Mouse (Mus musculus): ENCODE results near the gene Clic6.

The Clic6 gene

GRCm38 (mm10) chr16:92485436-92485835, at the start of gene Clic6:
Clic6 (plus strand) TSS chr16:92485736.
- no peak for DNase-seq (ENCODE audit: low read depth, low spot score)

- DNase-seq (ENCODE audit: low read depth, low spot score): no peak
Measured at GRCm38 (mm10) chr16:92439775-92440174, 45.8 kb upstream of the Clic6 start.

- DNase-seq (ENCODE audit: low read depth, low spot score): no peak
Measured at GRCm38 (mm10) chr16:92440229-92440628, 45.3 kb upstream of the Clic6 start.

- DNase-seq (ENCODE audit: low read depth, low spot score): no peak
Measured at GRCm38 (mm10) chr16:92441203-92441602, 44.3 kb upstream of the Clic6 start.

- DNase-seq (ENCODE audit: low read depth, low spot score): no peak
Measured at GRCm38 (mm10) chr16:92442150-92442549, 43.4 kb upstream of the Clic6 start.

GRCm38 (mm10) chr16:92442946-92443345, 42.6 kb upstream of the Clic6 start:
- no peak for DNase-seq (ENCODE audit: low read depth, low spot score)

- peak; percentile 45 for DNase-seq (ENCODE audit: low read depth, low spot score)
Measured at GRCm38 (mm10) chr16:92443644-92444113, 41.9 kb upstream of the Clic6 start.

- peak; percentile 59 for DNase-seq (ENCODE audit: low read depth, low spot score)
Measured at GRCm38 (mm10) chr16:92445377-92445776, 40.2 kb upstream of the Clic6 start.

- DNase-seq (ENCODE audit: low read depth, low spot score): no peak
Measured at GRCm38 (mm10) chr16:92449080-92449479, 36.5 kb upstream of the Clic6 start.

- DNase-seq (ENCODE audit: low read depth, low spot score): no peak
Measured at GRCm38 (mm10) chr16:92450331-92450730, 35.2 kb upstream of the Clic6 start.

- DNase-seq (ENCODE audit: low read depth, low spot score): no peak
Measured at GRCm38 (mm10) chr16:92451516-92452072, 33.9 kb upstream of the Clic6 start.

- peak; percentile 15 for DNase-seq (ENCODE audit: low read depth, low spot score)
Measured at GRCm38 (mm10) chr16:92452609-92453008, 32.9 kb upstream of the Clic6 start.

- no peak for DNase-seq (ENCODE audit: low read depth, low spot score)
Measured at GRCm38 (mm10) chr16:92454002-92454401, 31.5 kb upstream of the Clic6 start.

- no peak for DNase-seq (ENCODE audit: low read depth, low spot score)
Measured at GRCm38 (mm10) chr16:92454495-92454894, 31.0 kb upstream of the Clic6 start.

- DNase-seq (ENCODE audit: low read depth, low spot score): no peak
Measured at GRCm38 (mm10) chr16:92455488-92455887, 30.0 kb upstream of the Clic6 start.

- no peak for DNase-seq (ENCODE audit: low read depth, low spot score)
Measured at GRCm38 (mm10) chr16:92455969-92456368, 29.6 kb upstream of the Clic6 start.

GRCm38 (mm10) chr16:92457594-92457993, 27.9 kb upstream of the Clic6 start:
- DNase-seq (ENCODE audit: low read depth, low spot score): peak; percentile 46

GRCm38 (mm10) chr16:92461412-92461811, 24.1 kb upstream of the Clic6 start:
- DNase-seq (ENCODE audit: low read depth, low spot score): no peak

GRCm38 (mm10) chr16:92464390-92464972, 21.1 kb upstream of the Clic6 start:
- DNase-seq (ENCODE audit: low read depth, low spot score): no peak

GRCm38 (mm10) chr16:92465226-92465625, 20.3 kb upstream of the Clic6 start:
- DNase-seq (ENCODE audit: low read depth, low spot score): no peak

GRCm38 (mm10) chr16:92465642-92466526, 19.7 kb upstream of the Clic6 start:
- DNase-seq (ENCODE audit: low read depth, low spot score): peak; percentile 99

- peak; percentile 22 for DNase-seq (ENCODE audit: low read depth, low spot score)
Measured at GRCm38 (mm10) chr16:92467041-92467440, 18.5 kb upstream of the Clic6 start.

- DNase-seq (ENCODE audit: low read depth, low spot score): no peak
Measured at GRCm38 (mm10) chr16:92468459-92468858, 17.1 kb upstream of the Clic6 start.
